Mouse (Mus musculus): ENCODE results near the gene Scap.
"Not testable (repeated sequence)": the region's sequence is repeated elsewhere in the genome, so short reads cannot be mapped to it uniquely, and the experiment has no call there.

The Scap gene

DNA sequence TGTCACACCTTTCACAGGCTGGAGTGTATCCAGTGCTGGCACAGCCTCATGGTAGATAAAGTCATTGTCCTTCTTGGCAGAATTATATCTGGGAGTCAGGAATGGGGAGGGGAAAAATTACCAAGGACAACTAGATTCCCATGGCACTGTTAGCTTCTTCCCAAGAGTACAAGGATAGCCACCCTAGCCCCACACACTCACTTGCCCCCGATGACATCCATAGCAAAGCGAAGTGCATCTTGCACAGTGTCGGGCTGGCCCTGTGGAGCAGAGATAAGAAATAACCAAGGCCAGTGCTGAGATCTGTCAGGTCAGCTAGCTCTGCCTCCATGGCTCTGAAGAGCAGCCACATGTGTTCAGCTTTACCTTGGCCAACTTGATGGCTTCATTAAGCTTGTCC is 57.8 kb downstream of the Scap start:
- DNase-seq = no peak

DNA sequence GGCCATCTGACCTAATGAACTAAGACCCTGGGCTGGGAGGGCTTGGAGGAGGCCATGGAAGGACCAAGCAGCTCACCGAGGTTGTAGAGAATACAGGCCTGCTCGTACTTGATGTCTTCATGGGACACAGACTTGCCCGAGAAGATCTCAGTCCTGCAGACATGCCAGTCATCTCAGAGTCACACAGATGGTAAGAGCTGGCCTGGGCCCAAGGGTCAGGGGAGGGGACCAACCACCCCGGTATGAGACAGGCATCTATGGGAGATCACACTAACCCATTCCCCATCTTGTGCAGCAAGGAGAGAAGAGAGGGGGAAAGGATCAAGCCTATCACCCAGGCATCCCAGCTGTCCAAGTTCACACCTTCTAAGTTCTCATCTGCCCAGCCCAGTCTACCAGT is 60.2 kb downstream of the Scap start:
- no peak for DNase-seq

DNA sequence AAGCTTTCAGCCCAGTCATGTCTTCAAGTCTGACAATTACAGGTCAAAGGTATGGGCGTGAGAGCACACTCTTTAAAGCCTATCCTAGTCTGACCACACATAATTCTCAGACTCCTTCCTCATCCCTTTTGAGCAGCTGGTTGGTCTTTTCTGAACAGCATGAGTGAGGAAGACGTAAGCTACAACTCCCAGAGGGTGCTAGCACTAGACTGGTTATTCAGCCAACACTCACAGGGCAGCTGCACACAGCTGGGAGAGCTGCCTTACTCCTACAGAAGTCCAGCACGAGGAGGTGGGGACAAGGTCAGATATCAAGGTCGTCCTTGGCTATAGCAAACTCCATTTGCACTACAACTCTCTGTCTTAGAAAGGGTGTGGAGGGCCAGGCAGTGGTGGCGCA is 67.6 kb downstream of the Scap start:
- no peak for DNase-seq

DNA sequence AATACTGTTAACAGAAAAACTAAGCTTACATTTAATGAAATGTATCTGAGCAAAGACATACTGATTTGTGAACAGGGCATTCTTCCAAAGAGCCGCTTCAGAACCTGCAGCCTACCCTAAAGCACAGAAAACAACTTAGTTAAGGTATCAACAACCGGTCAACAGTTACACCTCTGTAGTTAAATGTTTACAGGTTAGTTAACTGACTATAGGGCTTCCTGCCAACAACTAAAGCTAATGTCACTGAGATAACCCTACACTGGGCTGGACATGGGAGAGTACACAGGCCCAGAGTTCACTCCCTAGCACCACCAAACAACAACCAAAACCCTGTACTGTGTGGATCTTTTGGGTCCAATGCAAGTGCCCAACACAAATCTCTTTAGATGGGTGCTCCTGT is 69.6 kb downstream of the Scap start:
- no peak for DNase-seq

DNA sequence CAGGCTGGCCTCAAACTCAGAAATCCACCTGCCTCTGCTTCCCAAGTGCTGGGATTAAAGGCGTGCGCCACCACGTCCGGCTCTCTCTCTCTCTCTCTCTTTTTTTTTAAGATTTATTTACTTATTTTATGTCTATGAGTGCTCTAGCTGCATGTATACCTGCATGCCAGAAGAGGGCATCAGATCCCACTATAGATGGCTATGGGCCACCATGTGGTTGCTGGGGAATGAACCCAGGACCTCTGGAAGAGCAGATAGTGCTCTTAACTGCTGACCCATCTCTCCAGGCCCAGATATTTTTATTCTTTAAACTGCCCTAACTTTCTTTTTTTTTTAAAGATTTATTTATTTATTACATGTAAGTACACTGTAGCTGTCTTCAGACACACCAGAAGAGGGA is 70.2 kb downstream of the Scap start:
- not testable (repeated sequence) for DNase-seq

DNA sequence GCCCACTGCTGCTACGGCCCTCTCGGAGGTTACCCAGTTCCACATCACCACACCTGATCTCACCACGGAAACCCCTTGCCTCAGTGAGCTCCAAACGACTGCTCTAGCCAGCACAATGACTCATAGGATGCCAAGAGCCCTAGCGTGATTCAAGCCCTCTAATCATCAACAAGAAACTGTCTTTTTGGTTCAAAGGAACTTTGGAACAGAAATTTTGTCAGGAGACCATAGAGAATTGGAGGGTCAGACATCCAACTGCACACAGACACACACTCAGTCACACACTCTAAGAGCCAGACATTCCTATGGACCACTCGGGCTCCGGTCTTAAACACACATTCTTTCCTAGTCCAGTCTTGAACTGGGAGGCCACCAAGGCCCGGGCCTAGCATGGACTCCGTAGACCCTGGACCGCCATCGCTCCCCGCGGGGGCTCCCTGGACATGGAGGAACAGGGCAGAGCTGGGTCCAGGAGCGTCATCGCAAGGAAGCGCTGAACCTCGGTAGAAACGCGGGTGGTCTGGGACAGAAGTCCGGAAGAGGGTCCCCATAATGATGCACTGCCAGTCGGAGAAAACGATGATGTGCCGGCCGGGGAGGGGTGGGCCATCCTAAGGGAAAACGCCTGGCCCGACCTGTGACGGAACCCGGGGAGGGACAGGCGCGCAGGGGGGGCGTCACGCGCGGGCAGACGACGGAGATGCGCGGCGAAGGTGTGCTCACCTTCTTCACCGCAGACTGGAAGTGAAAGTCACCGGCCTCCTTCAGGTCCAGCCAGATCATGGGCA is 74.4 kb downstream of the Scap start:
- no peak for DNase-seq

DNA sequence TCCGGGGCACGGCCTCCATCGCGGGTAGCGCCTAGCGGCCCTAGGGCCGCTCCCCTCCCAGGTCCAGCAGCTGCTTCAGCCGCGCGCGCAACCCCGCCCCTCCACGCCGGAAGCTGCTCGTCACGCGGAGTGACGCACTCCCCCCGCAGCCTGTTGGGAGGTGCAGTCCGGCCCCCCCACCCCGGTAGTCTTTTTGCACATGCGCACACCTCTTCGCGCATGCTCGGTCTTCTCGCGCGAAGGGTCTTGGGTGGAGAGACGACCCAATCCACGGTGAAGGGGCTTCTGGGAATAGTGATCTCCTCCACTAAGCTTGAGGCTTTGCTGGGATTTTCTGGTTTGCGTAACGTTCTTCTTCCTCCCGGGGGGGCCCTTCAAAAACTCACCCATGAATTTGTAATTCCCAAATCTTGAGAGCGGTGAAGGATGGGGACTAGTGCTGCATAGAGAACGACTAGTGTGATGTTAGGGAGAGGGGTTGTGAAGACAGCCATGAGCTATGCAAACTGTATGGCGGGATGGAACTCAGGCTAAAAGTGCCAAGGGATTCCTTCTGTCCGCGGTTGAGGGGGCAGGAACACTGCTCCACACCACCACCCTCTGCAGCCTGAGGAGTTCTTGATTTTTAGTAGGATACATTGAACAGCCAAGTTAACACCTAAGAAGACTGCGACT is 75.1 kb downstream of the Scap start, which contains the start of gene Ptpn23:
TSS of gene Ptpn23 (minus strand) at position 115 of the 675 bp plus-strand sequence.
- DNase-seq = peak; percentile 93

DNA sequence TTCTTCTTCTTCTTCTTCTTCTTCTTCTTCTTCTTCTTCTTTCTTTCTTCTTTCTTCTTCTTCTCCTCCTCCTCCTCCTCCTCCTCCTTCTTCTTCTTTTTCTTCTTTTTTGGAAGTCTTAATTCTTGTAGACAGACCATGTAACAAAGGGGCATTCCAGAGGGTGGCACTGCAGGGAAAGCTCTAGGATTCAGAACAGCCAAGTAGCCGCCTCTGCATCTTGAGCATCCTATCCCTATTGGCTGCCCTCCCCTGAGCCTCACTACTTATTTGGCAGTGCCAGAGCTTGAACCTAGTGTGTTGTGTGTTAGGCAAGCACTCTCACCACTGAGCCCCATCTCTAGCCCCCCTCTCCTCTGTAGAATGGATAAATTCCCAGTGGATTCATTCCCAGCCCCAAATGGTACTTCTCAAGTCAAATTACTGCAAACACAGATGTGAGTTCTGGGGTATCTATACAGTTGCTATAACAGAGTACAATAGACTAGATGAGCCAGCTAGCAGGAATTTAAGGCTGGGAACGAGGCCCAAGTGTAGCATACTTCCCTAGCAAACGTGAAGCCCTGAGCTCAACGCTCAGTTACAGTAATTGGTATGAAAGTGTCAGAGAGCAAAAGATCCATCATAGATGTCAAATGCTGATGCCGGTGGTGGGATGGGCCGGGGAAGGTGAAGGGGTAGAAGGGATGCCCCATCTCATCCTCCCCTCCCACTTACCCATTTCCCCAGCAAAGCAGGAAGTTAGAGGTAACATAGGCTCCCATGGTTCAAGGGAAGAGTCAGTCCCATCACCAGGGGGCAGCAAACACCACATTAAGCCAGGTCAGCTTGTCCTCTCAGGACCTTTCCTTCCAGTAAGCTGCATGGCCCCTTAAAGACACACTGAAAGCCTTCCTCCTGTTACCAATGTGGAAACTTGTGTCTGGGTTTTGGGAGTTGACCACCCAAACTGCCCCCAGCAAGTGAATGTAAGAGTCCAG is 78.1 kb downstream of the Scap start:
- peak; percentile 53 for DNase-seq

DNA sequence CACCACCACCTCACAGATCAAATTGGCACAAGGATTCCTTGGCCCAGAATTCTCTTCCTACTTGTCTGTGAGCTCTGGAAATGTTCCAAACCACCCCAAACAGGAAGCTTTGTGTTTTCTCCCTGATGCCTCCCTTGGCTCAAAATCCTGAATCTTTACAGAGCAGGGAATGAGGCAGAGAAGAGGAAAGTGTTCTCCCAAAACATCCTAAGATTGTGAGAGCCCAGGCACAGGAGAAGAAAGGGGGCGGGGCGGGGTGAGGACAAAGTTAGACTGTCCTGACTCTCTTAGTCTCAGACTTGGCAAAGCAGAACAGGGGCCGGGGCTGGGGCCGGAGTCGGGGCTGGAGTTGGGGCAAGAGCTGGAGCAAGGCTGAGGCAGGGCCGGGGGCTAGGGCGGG is 79.8 kb downstream of the Scap start:
- no peak for DNase-seq

DNA sequence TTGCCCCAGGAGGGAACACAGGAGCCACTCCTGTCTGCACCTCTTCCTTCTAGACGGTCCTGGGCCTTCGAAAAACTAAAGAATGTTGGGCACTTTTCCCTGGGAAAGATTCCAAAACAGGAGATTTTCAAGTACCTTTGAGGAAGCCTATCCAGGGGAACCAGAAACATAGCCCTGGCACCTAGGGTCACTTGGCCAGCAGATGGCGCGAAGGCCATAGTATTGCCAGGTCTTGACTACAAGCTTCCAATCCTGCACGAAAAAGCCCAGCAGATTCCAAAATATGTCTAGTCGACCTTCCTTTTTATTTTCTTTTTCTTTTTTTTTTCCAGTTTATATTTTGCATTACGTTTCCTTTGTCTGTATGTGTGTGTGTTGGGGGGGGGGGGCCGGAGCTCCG is 80.7 kb downstream of the Scap start:
- DNase-seq = no peak

DNA sequence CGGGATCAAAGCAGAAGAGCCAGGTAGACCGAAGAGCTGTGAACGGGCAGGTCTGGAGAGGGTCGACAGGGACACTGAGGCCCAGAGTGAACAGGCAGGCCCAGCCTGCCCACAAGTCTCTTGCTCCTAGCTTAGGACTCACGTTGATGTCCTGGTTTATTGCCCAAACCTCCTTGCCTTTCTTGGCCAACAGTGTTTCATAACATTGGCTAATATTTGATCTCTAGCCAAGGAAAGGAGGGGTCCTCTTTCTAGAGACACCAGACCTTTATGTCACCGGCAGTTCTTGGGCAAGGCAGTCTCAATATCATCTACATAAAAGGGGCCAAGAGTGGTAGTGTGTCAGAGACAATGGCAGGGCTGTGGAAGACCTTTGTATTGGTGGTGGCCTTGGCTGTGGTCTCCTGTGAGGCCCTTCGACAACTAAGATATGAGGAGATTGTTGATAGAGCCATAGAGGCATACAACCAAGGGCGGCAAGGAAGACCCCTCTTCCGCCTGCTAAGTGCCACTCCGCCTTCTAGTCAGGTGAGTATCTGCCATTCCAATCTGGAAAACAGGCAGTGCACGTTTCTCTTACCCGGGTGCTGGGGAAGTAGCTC is 86.5 kb downstream of the Scap start, which contains the start of gene Ngp:
TSS of gene Ngp (plus strand) at position 237 of the 602 bp plus-strand sequence.
- DNase-seq = no peak

DNA sequence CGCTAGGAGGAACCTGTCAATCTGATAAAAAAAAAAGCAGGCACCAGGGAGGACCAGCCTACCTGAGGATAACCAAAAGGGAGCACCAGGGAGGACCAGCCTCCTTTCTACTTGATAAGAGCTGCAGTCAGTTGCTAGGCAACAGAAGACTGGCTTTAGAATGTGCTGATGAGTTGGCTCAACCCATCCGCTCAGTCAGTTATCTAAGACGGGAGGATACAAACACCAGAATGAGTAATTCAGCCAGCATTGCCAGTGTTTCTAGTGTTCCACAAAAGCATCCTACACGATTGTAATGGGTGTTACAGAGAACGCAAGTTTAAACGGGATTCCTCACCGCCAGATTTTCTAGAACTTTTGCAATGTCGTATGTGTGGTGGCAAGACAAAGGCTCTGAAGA is 98.2 kb downstream of the Scap start:
- DNase-seq = no peak

DNA sequence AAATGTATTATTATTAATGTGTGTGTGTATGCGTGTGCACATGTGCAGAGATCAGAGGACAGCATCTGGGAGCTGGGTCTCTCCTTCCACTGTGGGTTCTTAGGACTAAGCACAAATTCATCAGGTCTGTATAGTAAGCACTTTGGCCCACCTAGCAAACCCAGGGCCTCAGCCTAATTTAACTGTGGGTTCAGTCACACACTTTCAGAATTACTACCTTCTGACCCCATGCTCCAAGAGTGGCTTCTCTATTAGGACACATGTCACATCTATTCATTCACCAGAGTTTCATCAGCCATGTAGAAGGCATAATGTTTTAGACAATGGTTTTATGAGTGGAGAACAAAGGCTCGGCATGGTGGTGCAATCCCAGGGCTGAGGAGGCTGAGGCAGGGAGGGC is 100.0 kb downstream of the Scap start:
- no peak for DNase-seq
